Mouse (Mus musculus) liver, embryonic 12.5 days (tissue): ENCODE measurements around the gene Dock9. TPM values are rescaled to one million over a fixed set of nuclear protein-coding genes. Genes with fewer than 3 reads are reported as not detected.
"Not testable (repeated sequence)": the region's sequence is repeated elsewhere in the genome, so short reads cannot be mapped to it uniquely, and the experiment has no call there.

Experiments used
- ATAC-seq: fragments of 200-750 bp; cut with Nextera tagmentation; 2 replicates; pipeline ENCODE4 v1.8.0; 2017; ENCODE audit warnings: moderate number of reproducible peaks, mild to moderate bottlenecking, moderate library complexity
- H3K27ac ChIP-seq: fragments of 300-500 bp; sonication (generic); 2 replicates; pipeline ENCODE4 v1.5.1; 2016; ENCODE audit warnings: mild to moderate bottlenecking
- H3K27me3 ChIP-seq: fragments of 300-500 bp; sonication (generic); replicated peaks from 2 replicates; pipeline ENCODE4 v1.6.1; 2016; ENCODE audit warnings: mild to moderate bottlenecking, moderate library complexity
- H3K36me3 ChIP-seq: fragments of 300-500 bp; sonication (generic); 2 replicates; pipeline ENCODE4 v1.6.1; 2016; ENCODE audit warnings: mild to moderate bottlenecking, moderate library complexity
- H3K4me1 ChIP-seq: fragments of 300-500 bp; sonication (generic); 2 replicates; pipeline ENCODE4 v1.6.1; 2016
- H3K4me2 ChIP-seq: fragments of 300-500 bp; sonication (generic); 2 replicates; pipeline ENCODE4 v1.6.1; 2016; ENCODE audit warnings: mild to moderate bottlenecking, moderate library complexity
- H3K4me3 ChIP-seq: fragments of 300-500 bp; sonication (generic); 2 replicates; pipeline ENCODE4 v1.5.1; 2016; ENCODE audit warnings: mild to moderate bottlenecking, moderate library complexity
- H3K9ac ChIP-seq: fragments of 300-500 bp; sonication (generic); 2 replicates; pipeline ENCODE4 v1.6.1; 2016; ENCODE audit warnings: mild to moderate bottlenecking, moderate library complexity
- H3K9me3 ChIP-seq: fragments of 300-500 bp; sonication (generic); replicated peaks from 2 replicates; pipeline ENCODE4 v1.6.1; 2016; ENCODE audit warnings: mild to moderate bottlenecking, moderate library complexity
- WGBS: fragments of 180-500 bp; shearing (Covaris S2); methylation state at CpG from one replicate; pipeline ENCODE4 v1.1.7; 2016; ENCODE audit not compliant: insufficient replicate concordance; 5-methylcytosine and 5-hydroxymethylcytosine counted together
- polyA plus RNA-seq: library from polyadenylated mRNA; unstranded; fragments of >200 nt; fragmentation: Nextera tagmentation; extraction: Ambion mirVana; gene quantifications from 2 replicates; pipeline ENCODE4 v1.2.1, GENCODE M21; 2016

The Dock9 gene
- polyA plus RNA-seq, 1 experiment from 2014 or later = 2.0 TPM

- H3K27ac ChIP-seq, H3K9me3 ChIP-seq, H3K36me3 ChIP-seq, H3K27me3 ChIP-seq, ATAC-seq, H3K4me2 ChIP-seq, H3K9ac ChIP-seq, H3K4me1 ChIP-seq, H3K4me3 ChIP-seq: not testable (repeated sequence)
- WGBS = 71% methylated on average over 6 of the region's 6 CpGs
These were observed 173.6 kb downstream of the Dock9 start for GRCm38 (mm10) chr14:121623996-121624542.

GRCm38 (mm10) chr14:121621806-121622205 lies 175.8 kb downstream of the Dock9 start:
- Histone ChIP-seq H3K4me1 (no peaks in the 10 kb centered on the region), H3K9me3 (no peaks in the 10 kb centered on the region), H3K4me2 (no peak overlapping the region), H3K9ac (no peak overlapping the region), H3K4me3 (no peak overlapping the region), H3K27ac (no peak overlapping the region), H3K27me3 (no peaks in the 10 kb centered on the region), H3K36me3 (0 out of 2 replicates have a peak, but pooled peaks cover 3% of the 10 kb centered on the region)
- no peak for ATAC-seq
- WGBS = 86% methylated on average over 3 of the region's 3 CpGs

GRCm38 (mm10) chr14:121620567-121620966 lies 177.1 kb downstream of the Dock9 start:
- Histone ChIP-seq H3K4me2 (no peak overlapping the region), H3K27me3 (no peaks in the 10 kb centered on the region), H3K9me3 (no peaks in the 10 kb centered on the region), H3K27ac (no peak overlapping the region), H3K9ac (no peak overlapping the region), H3K4me3 (no peak overlapping the region), H3K36me3 (0 out of 2 replicates have a peak, but pooled peaks cover 3% of the 10 kb centered on the region), H3K4me1 (no peaks in the 10 kb centered on the region)
- ATAC-seq = no peak
- whole genome bisulfite sequencing = 78% methylated on average over 3 of the region's 3 CpGs

GRCm38 (mm10) chr14:121620157-121620556 lies 177.5 kb downstream of the Dock9 start:
- no peak overlapping the region for H3K4me3 ChIP-seq
- no peak overlapping the region for H3K9ac ChIP-seq
- no peak overlapping the region for H3K27ac ChIP-seq
- H3K4me1 ChIP-seq = no peaks in the 10 kb centered on the region
- H3K36me3 ChIP-seq = 0 out of 2 replicates have a peak, but pooled peaks cover 3% of the 10 kb centered on the region
- ATAC-seq = no peak
- WGBS = 90% methylated on average over 7 of the region's 7 CpGs
- no peaks in the 10 kb centered on the region for H3K9me3 ChIP-seq
- H3K27me3 ChIP-seq = no peaks in the 10 kb centered on the region
- H3K4me2 ChIP-seq = no peak overlapping the region

- Histone ChIP-seq H3K4me2 (no peak overlapping the region), H3K27ac (no peak overlapping the region), H3K9ac (no peak overlapping the region), H3K9me3 (no peaks in the 10 kb centered on the region), H3K4me1 (no peaks in the 10 kb centered on the region), H3K27me3 (no peaks in the 10 kb centered on the region), H3K4me3 (no peak overlapping the region), H3K36me3 (0 out of 2 replicates have a peak, but pooled peaks cover 3% of the 10 kb centered on the region)
- 60% methylated on average over 4 of the region's 4 CpGs for WGBS
- no peak for ATAC-seq
These were observed 179.8 kb downstream of the Dock9 start for GRCm38 (mm10) chr14:121617645-121618390.

- Histone ChIP-seq H3K4me2 (no peak overlapping the region), H3K36me3 (no peaks in the 10 kb centered on the region), H3K9ac (no peak overlapping the region), H3K27me3 (no peaks in the 10 kb centered on the region), H3K9me3 (no peaks in the 10 kb centered on the region), H3K27ac (no peak overlapping the region), H3K4me3 (no peak overlapping the region), H3K4me1 (no peaks in the 10 kb centered on the region)
- whole genome bisulfite sequencing = 63% methylated on average over 10 of the region's 10 CpGs
- ATAC-seq = no peak
These were observed 182.2 kb downstream of the Dock9 start for GRCm38 (mm10) chr14:121615431-121615830.

GRCm38 (mm10) chr14:121614461-121615170 lies 183.0 kb downstream of the Dock9 start:
- Histone ChIP-seq H3K9me3 (no peaks in the 10 kb centered on the region), H3K27ac (no peak overlapping the region), H3K27me3 (no peaks in the 10 kb centered on the region), H3K4me1 (no peaks in the 10 kb centered on the region), H3K36me3 (no peaks in the 10 kb centered on the region), H3K4me3 (no peak overlapping the region), H3K4me2 (no peak overlapping the region), H3K9ac (no peak overlapping the region)
- ATAC-seq = no peak
- WGBS = 63% methylated on average over 6 of the region's 6 CpGs

- no peaks in the 10 kb centered on the region for H3K9me3 ChIP-seq
- ATAC-seq = no peak
- no peak overlapping the region for H3K9ac ChIP-seq
- no peak overlapping the region for H3K27ac ChIP-seq
- no peak overlapping the region for H3K4me3 ChIP-seq
- H3K36me3 ChIP-seq = no peaks in the 10 kb centered on the region
- H3K4me2 ChIP-seq = no peak overlapping the region
- no peaks in the 10 kb centered on the region for H3K27me3 ChIP-seq
- WGBS = 72% methylated on average over 3 of the region's 3 CpGs
- no peaks in the 10 kb centered on the region for H3K4me1 ChIP-seq
These were observed 184.1 kb downstream of the Dock9 start for GRCm38 (mm10) chr14:121613490-121613889.

GRCm38 (mm10) chr14:121612926-121613325 lies 184.7 kb downstream of the Dock9 start:
- no peak overlapping the region for H3K4me3 ChIP-seq
- H3K27me3 ChIP-seq = no peaks in the 10 kb centered on the region
- no peaks in the 10 kb centered on the region for H3K36me3 ChIP-seq
- H3K9ac ChIP-seq = no peak overlapping the region
- H3K4me1 ChIP-seq = no peaks in the 10 kb centered on the region
- no peak for ATAC-seq
- no peak overlapping the region for H3K4me2 ChIP-seq
- WGBS = 75% methylated on average over 4 of the region's 4 CpGs
- H3K9me3 ChIP-seq = no peaks in the 10 kb centered on the region
- no peak overlapping the region for H3K27ac ChIP-seq

- Histone ChIP-seq H3K4me3 (no peak overlapping the region), H3K4me2 (no peak overlapping the region), H3K27ac (no peak overlapping the region), H3K9ac (no peak overlapping the region), H3K36me3 (no peaks in the 10 kb centered on the region), H3K4me1 (no peaks in the 10 kb centered on the region; the same call in 1 of the 2 replicates), H3K27me3 (no peaks in the 10 kb centered on the region), H3K9me3 (no peaks in the 10 kb centered on the region)
- ATAC-seq = no peak
- 47% methylated on average over 4 of the region's 4 CpGs for WGBS
These were observed 186.1 kb downstream of the Dock9 start for GRCm38 (mm10) chr14:121611533-121611932.

- Histone ChIP-seq H3K9ac (no peak overlapping the region), H3K36me3 (no peaks in the 10 kb centered on the region), H3K4me2 (no peak overlapping the region), H3K27me3 (no peaks in the 10 kb centered on the region), H3K4me3 (no peak overlapping the region), H3K27ac (no peak overlapping the region), H3K9me3 (no peaks in the 10 kb centered on the region), H3K4me1 (no peaks in the 10 kb centered on the region; the same call in 1 of the 2 replicates)
- no peak for ATAC-seq
- 73% methylated on average over 4 of the region's 4 CpGs for WGBS
These were observed 186.5 kb downstream of the Dock9 start for GRCm38 (mm10) chr14:121611098-121611497.

- H3K36me3 ChIP-seq = no peaks in the 10 kb centered on the region
- H3K4me2 ChIP-seq = no peak overlapping the region
- H3K9me3 ChIP-seq = no peaks in the 10 kb centered on the region
- no peak overlapping the region for H3K27ac ChIP-seq
- H3K9ac ChIP-seq = no peak overlapping the region
- no peak for ATAC-seq
- WGBS = 30% methylated on average over 5 of the region's 5 CpGs
- H3K4me3 ChIP-seq = no peak overlapping the region
- H3K4me1 ChIP-seq = no peaks in the 10 kb centered on the region; the same call in 1 of the 2 replicates
- no peaks in the 10 kb centered on the region for H3K27me3 ChIP-seq
These were observed 189.1 kb downstream of the Dock9 start for GRCm38 (mm10) chr14:121608522-121608921.
